Mouse (Mus musculus) megakaryocyte progenitor cell, adult 5-6 weeks (primary cell): ENCODE measurements around the gene Sar1a. TPM values are rescaled to one million over a fixed set of nuclear protein-coding genes. Genes with fewer than 3 reads are reported as not detected.

Experiments used
- ATAC-seq: replicated peaks from 2 replicates; pipeline ENCODE4 v1.8.0; 2016; ENCODE audit warnings: mild to moderate bottlenecking, moderate TSS enrichment, inconsistent platforms; ENCODE audit not compliant: poor library complexity
- total RNA-seq, 2 experiments: library from RNA; stranded (forward) in 1 of 2; stranded (reverse) in 1 of 2; fragments of 157-497, 149-512 nt in 1 of 2; fragments of 200-1000 nt in 1 of 2; gene quantifications; 2 replicates each; pipeline versions ENCODE4 v1.2.3 to v1.2.4; 2015 to 2017

The Sar1a gene
- total RNA-seq, 2 experiments from 2014 or later: 88.9 to 98.0 TPM

DNA sequence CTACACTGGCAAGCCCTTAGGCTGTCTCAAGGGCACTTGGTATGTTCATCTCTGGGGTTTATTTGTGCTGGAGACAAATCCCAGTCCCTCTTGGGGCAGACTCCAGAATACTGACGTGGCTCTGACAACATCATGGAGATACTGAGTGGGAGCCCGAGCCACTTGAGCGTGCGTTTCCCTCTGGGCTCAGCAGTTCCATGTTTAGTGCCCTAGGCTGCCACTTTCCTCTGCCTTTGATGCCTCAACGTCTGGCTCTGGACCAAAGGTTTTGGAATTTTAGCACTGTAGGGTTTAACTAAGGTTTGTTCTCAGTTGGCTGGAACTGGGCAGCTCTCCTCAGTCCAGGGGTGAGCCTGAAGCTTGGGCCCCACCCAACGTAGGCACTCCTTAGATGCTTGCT is 43.2 kb downstream of the Sar1a start:
- ATAC-seq: no peak

- no peak for ATAC-seq
Measured at GRCm38 (mm10) chr10:61729181-61729580, 49.1 kb downstream of the Sar1a start.

GRCm38 (mm10) chr10:61730171-61730570 is 50.1 kb downstream of the Sar1a start:
- no peak for ATAC-seq

DNA sequence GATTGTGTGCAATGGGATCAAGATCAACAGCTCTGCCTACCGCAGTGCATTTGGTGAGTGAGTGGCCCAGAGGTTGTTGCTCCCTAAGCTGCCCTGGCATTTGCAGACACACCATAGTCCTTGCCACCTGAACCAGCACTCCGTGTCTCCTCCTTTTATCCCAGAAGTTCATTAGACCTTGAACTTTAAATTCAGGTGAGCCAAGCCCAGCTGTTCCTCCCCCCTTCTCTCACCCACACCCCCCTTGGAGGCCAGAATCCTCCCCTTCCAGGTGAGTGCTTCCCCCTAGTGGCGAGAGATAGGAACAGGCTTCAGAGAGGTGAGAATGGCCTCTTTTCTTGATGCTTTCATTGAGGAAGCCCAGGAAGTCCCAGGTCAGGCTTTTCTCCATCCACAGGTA is 54.3 kb downstream of the Sar1a start:
- ATAC-seq: peak; percentile 85

GRCm38 (mm10) chr10:61736671-61737078 is 56.6 kb downstream of the Sar1a start:
- no peak for ATAC-seq

DNA sequence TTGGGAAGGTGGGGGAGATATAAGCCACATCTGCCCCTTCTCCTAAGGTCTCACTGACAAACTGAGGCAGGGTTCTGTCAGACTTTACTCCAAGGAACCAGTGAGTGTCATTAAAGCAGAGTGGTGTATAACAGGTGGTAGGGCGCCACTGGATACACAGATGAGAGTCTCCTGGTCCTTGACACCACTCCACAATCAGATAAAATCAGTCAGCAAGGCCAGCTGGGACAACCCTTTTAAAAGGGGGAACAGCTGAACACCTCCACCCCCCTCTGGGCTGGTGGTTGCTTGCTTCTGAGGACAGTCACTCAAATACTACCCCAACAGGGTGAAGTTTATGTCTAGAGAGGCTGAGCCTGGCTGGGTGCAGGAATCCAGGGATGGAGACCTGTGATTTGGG is 57.4 kb downstream of the Sar1a start:
- ATAC-seq: no peak

DNA sequence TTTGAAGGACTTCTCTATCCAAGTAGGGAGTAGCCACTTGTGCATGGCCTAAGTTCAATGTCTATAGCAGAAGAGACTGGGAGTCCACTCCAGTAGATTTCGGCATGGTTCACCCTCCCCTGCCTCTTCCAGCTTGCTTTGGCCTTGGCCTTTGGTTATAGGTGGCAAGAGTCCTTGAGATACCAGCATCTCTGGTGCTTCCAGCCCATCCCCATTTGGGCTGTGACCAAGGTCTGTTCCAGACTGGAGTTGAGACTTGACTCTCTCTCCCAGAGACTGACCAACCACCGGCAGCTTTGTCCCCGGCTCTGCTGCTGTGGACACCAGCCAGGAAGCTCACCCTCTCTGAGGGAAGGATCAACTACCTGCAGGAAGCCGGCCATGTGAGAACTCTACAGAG is 58.0 kb downstream of the Sar1a start:
- ATAC-seq: no peak

DNA sequence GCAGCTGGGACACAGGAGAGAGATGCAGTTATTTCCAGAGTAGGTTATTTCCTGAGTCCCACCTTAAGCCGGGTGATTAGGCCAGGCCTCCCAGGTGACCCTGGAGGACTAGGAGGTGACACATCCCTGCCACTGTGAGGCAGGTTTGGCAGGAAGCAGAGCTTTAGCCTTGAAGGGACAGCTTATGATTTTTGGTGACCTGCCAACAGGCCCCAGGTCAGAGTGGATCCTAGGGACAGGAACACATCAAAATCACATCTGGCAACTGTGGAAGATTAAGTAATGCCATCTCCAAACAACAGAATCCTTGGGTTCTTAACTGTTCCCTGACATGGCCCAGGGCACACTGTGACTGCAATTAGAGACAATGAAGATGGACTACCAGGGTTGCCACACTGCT is 61.2 kb downstream of the Sar1a start:
- ATAC-seq: no peak

GRCm38 (mm10) chr10:61741873-61742272 is 61.8 kb downstream of the Sar1a start:
- ATAC-seq: no peak

GRCm38 (mm10) chr10:61742336-61742735 is 62.2 kb downstream of the Sar1a start:
- no peak for ATAC-seq

Other genes with a start within 250 kb of the Sar1a start
- gene Eif4ebp2, start 227.6 kb upstream of the Sar1a start, total RNA-seq (2015): 154 TPM in 2 replicates
- 11.2 and 12.1 TPM in 2 replicates for gene Eif4ebp2, start 227.6 kb upstream of the Sar1a start, total RNA-seq (2017)
- 5.6 and 6.1 TPM in 2 replicates for gene Lrrc20, start 204.5 kb upstream of the Sar1a start, total RNA-seq (2015)
- gene Lrrc20, start 204.5 kb upstream of the Sar1a start, total RNA-seq (2017): 6.0 and 7.4 TPM in 2 replicates
- gene Npffr1, start 84.8 kb upstream of the Sar1a start, total RNA-seq (2015): 0.10 TPM in 2 replicates
- gene Npffr1, start 84.8 kb upstream of the Sar1a start, total RNA-seq (2017): not detected in 2 replicates
- 94.9 and 95.4 TPM in 2 replicates for gene Ppa1, start 31.7 kb upstream of the Sar1a start, total RNA-seq (2015)
- gene Ppa1, start 31.7 kb upstream of the Sar1a start, total RNA-seq (2017): 139 and 176 TPM in 2 replicates
- 19.0 and 19.7 TPM in 2 replicates for gene Tysnd1, start 15.2 kb downstream of the Sar1a start, total RNA-seq (2015)
- 19.9 and 22.7 TPM in 2 replicates for gene Tysnd1, start 15.2 kb downstream of the Sar1a start, total RNA-seq (2017)
- 1.2 and 1.3 TPM in 2 replicates for gene Aifm2, start 35.0 kb downstream of the Sar1a start, total RNA-seq (2015)
- gene Aifm2, start 35.0 kb downstream of the Sar1a start, total RNA-seq (2017): 3.7 and 4.4 TPM in 2 replicates
- gene H2afy2, start 103.8 kb downstream of the Sar1a start, total RNA-seq (2015): 2.0 and 2.2 TPM in 2 replicates
- gene H2afy2, start 103.8 kb downstream of the Sar1a start, total RNA-seq (2017): 2.2 and 2.9 TPM in 2 replicates